Mouse (Mus musculus): Measurements from ENCODE around the gene Slc22a17.
A peak's percentile ranks its signal among the peaks of the same experiment; 100 is the strongest.

DNA sequence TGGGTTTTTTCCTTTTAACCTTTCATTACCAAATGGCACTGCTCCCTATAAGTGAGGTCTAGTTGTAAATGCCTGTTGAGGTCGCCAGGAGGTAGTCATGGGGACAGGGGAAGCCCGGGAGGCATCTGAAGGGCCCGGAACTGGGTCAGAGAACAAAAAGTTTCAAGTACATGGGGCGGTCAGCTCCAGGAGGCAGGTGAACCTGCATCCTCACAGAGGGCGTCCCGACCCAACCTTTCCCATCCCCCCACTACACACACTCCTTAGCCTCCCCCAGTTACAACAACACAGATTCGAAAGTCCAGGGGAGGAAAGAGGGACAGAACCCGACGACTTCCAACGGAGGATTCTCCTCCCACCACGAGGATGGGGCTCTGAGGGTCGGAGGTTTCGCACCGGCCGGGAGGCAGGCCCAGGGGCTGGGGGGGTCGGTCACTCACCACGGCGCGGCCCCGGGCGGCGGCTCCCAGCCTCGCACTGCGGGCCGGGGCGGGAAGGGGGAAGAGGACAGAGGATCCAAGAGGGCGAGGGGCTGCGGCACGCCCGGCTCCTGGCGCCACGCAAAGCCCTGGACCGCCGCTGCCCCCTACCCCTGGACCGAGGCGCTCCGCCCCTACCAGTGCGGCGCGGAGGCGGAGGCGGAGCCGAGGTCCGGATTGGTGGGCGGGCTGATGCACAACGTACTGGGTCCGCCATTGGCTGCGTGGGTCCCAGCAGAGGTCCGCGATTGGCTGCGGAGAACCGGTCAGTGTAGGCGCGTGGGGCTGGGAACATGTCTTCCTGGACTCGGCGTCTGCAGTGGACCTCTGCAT lies 49.2 kb downstream of the Slc22a17 start:
- TF ChIP-seq POLR2A (IDR thresholded peaks at IDR 0.05; ENCODE audit: insufficient read depth, low read depth, low read length) (peak; percentile 63; the same call in 1 of the 2 replicates), CTCF (IDR thresholded peaks at IDR 0.05; ENCODE audit: insufficient read depth, low read depth, low read length) (no peak)
